Mouse (Mus musculus) spleen, adult 2 months (tissue): ENCODE results near the gene Arhgap28.

ENCODE experiments used
- CTCF ChIP-seq: fragments of 200-500 bp; IDR thresholded peaks from 2 replicates; pipeline ENCODE4 v1.5.1; 2011; ENCODE audit warnings: mild to moderate bottlenecking, inconsistent platforms; ENCODE audit not compliant: insufficient read depth, insufficient read length, insufficient replicate concordance; ENCODE audit errors: extremely low read depth
- POLR2A ChIP-seq: fragments of 200-500 bp; IDR thresholded peaks from 2 replicates; pipeline ENCODE4 v1.6.1; 2011; ENCODE audit warnings: low read depth, low read length, inconsistent platforms

- TF ChIP-seq POLR2A (no peak), CTCF (no peak)
Observed at GRCm38 (mm10) chr17:67877599-67877998, 126.3 kb downstream of the Arhgap28 start.
